Mouse (Mus musculus) megakaryocyte, embryonic 14.5 days (primary cell): ENCODE results near the gene Fam183b.
"Not testable (repeated sequence)": the region's sequence is repeated elsewhere in the genome, so short reads cannot be mapped to it uniquely, and the experiment has no call there.

Experiments used
- FLI1 ChIP-seq: IDR thresholded peaks from 2 replicates; pipeline ENCODE4 v1.6.1; 2012; ENCODE audit warnings: low read length, inconsistent platforms, mixed read lengths
- GATA1 ChIP-seq: IDR thresholded peaks from 3 replicates; pipeline ENCODE4 v1.6.1; 2012; ENCODE audit warnings: mixed read lengths, low read length, inconsistent platforms, borderline replicate concordance

DNA sequence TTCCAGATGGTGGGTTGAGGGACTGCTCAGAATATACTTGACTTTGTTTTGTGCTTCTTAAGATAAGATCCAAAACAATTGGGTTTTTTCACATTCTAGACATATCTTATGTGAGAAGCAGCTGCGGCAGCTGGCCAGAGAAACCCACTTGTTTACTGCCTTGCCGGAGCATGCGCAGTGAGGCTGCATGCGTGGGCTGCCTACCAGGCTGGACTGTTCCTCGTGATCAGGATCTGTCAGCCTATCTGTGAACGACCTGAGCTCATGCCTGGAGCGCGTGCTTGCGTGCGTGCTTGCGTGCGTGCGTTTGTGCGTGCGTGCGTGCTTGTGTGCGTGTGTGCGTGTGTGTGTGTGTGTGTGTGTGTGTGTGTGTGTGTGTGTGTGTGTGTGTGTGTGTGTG is 50.7 kb downstream of the Fam183b start:
- TF ChIP-seq GATA1, FLI1: not testable (repeated sequence)
